Mouse (Mus musculus) forelimb bud, embryonic 11.5 days (tissue): ENCODE measurements around the gene Rcc1l.

Source experiments
- DNase-seq: peaks from one replicate; pipeline ENCODE4 v3.0.0-alpha.2; 2012; ENCODE audit warnings: low read depth, low spot score

Rcc1l gene

GRCm38 (mm10) chr5:134176169-134176881, at the start of gene Rcc1l:
Gene Rcc1l (minus strand): TSS chr5:134176774.
- peak; percentile 87 for DNase-seq

GRCm38 (mm10) chr5:134225110-134225901, 48.7 kb upstream of the Rcc1l start:
- no peak for DNase-seq

GRCm38 (mm10) chr5:134221708-134222150, 45.2 kb upstream of the Rcc1l start:
- no peak for DNase-seq

- no peak for DNase-seq
Measured at GRCm38 (mm10) chr5:134221278-134221677, 44.7 kb upstream of the Rcc1l start.

GRCm38 (mm10) chr5:134217900-134218299, 41.3 kb upstream of the Rcc1l start:
- no peak for DNase-seq

- no peak for DNase-seq
Measured at GRCm38 (mm10) chr5:134214021-134214806, 37.6 kb upstream of the Rcc1l start.

- no peak for DNase-seq
Measured at GRCm38 (mm10) chr5:134209931-134210554, 33.5 kb upstream of the Rcc1l start.

- no peak for DNase-seq
Measured at GRCm38 (mm10) chr5:134206721-134207120, 30.1 kb upstream of the Rcc1l start.

- no peak for DNase-seq
Measured at GRCm38 (mm10) chr5:134193664-134194063, 17.1 kb upstream of the Rcc1l start.

GRCm38 (mm10) chr5:134188571-134188970, 12.0 kb upstream of the Rcc1l start:
- no peak for DNase-seq

- peak; percentile 69 for DNase-seq
Measured at GRCm38 (mm10) chr5:134186961-134187731, 10.6 kb upstream of the Rcc1l start.

GRCm38 (mm10) chr5:134186059-134186458, 9.5 kb upstream of the Rcc1l start:
- DNase-seq = no peak

GRCm38 (mm10) chr5:134183880-134184808, 7.6 kb upstream of the Rcc1l start, which contains the start of gene Gtf2ird2:
Gene Gtf2ird2 (plus strand): TSS chr5:134184019.
- peak; percentile 99 for DNase-seq

- no peak for DNase-seq
Measured at GRCm38 (mm10) chr5:134183162-134183561, 6.6 kb upstream of the Rcc1l start.

- DNase-seq = no peak
Measured at GRCm38 (mm10) chr5:134182735-134183134, 6.2 kb upstream of the Rcc1l start.

GRCm38 (mm10) chr5:134182172-134182571, 5.6 kb upstream of the Rcc1l start:
- DNase-seq = no peak

- peak; percentile 88 for DNase-seq
Measured at GRCm38 (mm10) chr5:134179871-134180270, 3.3 kb upstream of the Rcc1l start.

- DNase-seq = no peak
Measured at GRCm38 (mm10) chr5:134178536-134178935, 2.0 kb upstream of the Rcc1l start.

GRCm38 (mm10) chr5:134175696-134176095, 878 bp downstream of the Rcc1l start:
- DNase-seq = no peak

GRCm38 (mm10) chr5:134173206-134173605, 3.4 kb downstream of the Rcc1l start:
- peak; percentile 33 for DNase-seq
